Mouse (Mus musculus) kidney, adult 2 months (tissue): ENCODE measurements at regions not wholly inside any gene's neighbourhood (a gene's known extent, or its start where the extent isn't known, plus 50 kb on each side); places are given as distances from the start of the nearest gene placed in this dataset.

Experiments
- CTCF ChIP-seq: fragments of 200-500 bp; conservative IDR thresholded peaks from 2 replicates; pipeline ENCODE4 v1.5.1; 2011; ENCODE audit warnings: low read depth, mild to moderate bottlenecking, control low read depth, low read length, moderate library complexity, mixed read lengths; ENCODE audit not compliant: insufficient read depth, insufficient read length
- POLR2A ChIP-seq: fragments of 200-500 bp; IDR thresholded peaks from one replicate; pipeline ENCODE4 v1.6.1; 2011; ENCODE audit warnings: low read depth, low read length, control low read depth

DNA sequence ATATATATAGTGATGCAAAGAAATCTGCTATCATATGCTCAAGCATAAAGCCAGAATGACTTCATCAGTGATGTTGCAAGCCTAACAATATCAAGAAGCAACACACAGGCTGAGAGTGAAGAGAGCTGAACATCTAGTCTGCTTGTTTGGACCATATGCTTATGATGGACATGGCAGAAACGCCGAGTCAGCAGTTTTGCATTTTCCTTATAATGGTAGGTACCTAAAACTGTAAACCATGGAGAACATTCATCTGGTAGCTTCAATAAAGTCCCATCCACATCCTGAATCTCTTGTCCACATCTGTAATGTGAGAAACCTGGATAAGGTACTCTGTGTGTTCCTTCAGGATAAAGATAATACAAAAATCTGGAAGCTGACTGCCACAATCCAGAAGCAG lies 57.3 kb upstream of the Dgkg start:
- TF ChIP-seq POLR2A (no peak), CTCF (no peak)
